ENCODE assay signal across 16 mouse cellular contexts in genomic region chr17:75470325-75470724, GRCm38 (mm10).
"Had no signal": no experiment of that assay in that cellular context is flagged by ENCODE, and none has a peak within 500 bp of the region (broad histone marks: within the 10 kb centered on the region; RNA-seq: fewer than 3 reads in every experiment).

No protein-coding gene starts in this region.

- H3K9me3 ChIP-seq: liver, embryonic 12.5 days; midbrain, embryonic 13.5 days; midbrain, embryonic 15.5 days; neural tube, embryonic 13.5 days; neural tube, embryonic 15.5 days had no signal

- H3K27me3 ChIP-seq: liver, embryonic 12.5 days; midbrain, embryonic 13.5 days; midbrain, embryonic 15.5 days; neural tube, embryonic 15.5 days had no signal

- H3K4me1 ChIP-seq: midbrain, embryonic 15.5 days had no signal

- H3K4me2 ChIP-seq: liver, embryonic 12.5 days; midbrain, embryonic 11.5 days; midbrain, embryonic 13.5 days; midbrain, embryonic 15.5 days; neural tube, embryonic 13.5 days; neural tube, embryonic 15.5 days had no signal

- DNase-seq: lung, adult 18-20 months; retina, postnatal 1 day; right cerebral cortex, adult 18-20 months; right cerebral cortex, postnatal 25 days; right cerebral cortex, postnatal 4 days; spleen, adult 18-20 months; thymus, adult 18-20 months; thymus, postnatal 14 days; thymus, postnatal 36 days had no signal

- ATAC-seq: liver, embryonic 12.5 days; midbrain, embryonic 13.5 days; midbrain, embryonic 15.5 days had no signal

- H3K4me3 ChIP-seq: liver, embryonic 12.5 days; midbrain, embryonic 13.5 days; midbrain, embryonic 15.5 days; neural tube, embryonic 13.5 days; neural tube, embryonic 15.5 days had no signal

- H3K9ac ChIP-seq: liver, embryonic 12.5 days; liver, embryonic 14.5 days; midbrain, embryonic 13.5 days; midbrain, embryonic 15.5 days; neural tube, embryonic 13.5 days; neural tube, embryonic 15.5 days had no signal

- H3K27ac ChIP-seq: liver, embryonic 12.5 days; liver, embryonic 14.5 days; midbrain, embryonic 13.5 days; midbrain, embryonic 15.5 days; neural tube, embryonic 13.5 days; neural tube, embryonic 15.5 days had no signal

- H3K36me3 ChIP-seq: liver, embryonic 12.5 days; midbrain, embryonic 13.5 days; midbrain, embryonic 15.5 days; neural tube, embryonic 13.5 days; neural tube, embryonic 15.5 days had no signal
